Mouse (Mus musculus): ENCODE data around the gene Avpi1. TPM values are rescaled to one million over a fixed set of nuclear protein-coding genes. Genes with fewer than 3 reads are reported as not detected.

Gene Avpi1
- 10 to 100 TPM; 18.8 to 20.6 TPM for total RNA-seq (2021)
- long read RNA-seq, transcript Avpi1-201 (3 exons, 1,044 nt), result major isoform, 11 of 11 reads
- long read RNA-seq, partial matches to known transcripts, result 0 of 11 reads
- long read RNA-seq, other reads (novel, unspliced or antisense), result 0 of 11 reads

- DNase-seq (ENCODE audit: low spot score in 2 of 2), result peak; percentile 97 to 99
These were observed at the start of gene Avpi1 for GRCm38 (mm10) chr19:42128787-42129508. Gene Avpi1 (minus strand): TSS chr19:42129059.

- no peak for DNase-seq (ENCODE audit: low spot score in 2 of 2)
These were observed 48.6 kb upstream of the Avpi1 start for GRCm38 (mm10) chr19:42177461-42177860.

DNA sequence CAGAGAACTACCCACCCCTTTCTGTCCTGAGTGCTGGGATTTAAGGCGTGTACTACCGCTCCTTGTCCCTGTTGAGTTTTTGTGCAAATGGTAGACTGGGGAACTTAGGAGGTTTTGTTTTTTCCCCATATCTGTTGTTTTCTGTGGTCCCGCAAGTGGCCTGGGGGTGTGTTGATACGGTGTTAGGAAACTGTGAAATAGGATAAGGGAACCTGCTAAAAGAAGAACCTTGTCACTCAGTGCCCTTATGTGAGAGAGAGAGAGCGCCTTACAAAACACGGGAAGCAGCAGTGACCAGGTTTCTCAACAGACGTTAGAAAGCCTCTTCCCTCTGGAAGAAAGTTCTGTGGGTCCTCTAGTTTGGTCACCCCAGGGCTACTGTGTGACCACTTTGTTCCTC is 48.0 kb upstream of the Avpi1 start:
- DNase-seq (ENCODE audit: low spot score in 2 of 2), result no peak

- DNase-seq (ENCODE audit: low spot score in 2 of 2), result peak; percentile 91 to 96
These were observed 41.4 kb upstream of the Avpi1 start for GRCm38 (mm10) chr19:42170025-42170969.

- DNase-seq (ENCODE audit: low spot score in 2 of 2), result no peak
These were observed 40.6 kb upstream of the Avpi1 start for GRCm38 (mm10) chr19:42169322-42169975.

GRCm38 (mm10) chr19:42167489-42167888 is 38.6 kb upstream of the Avpi1 start:
- DNase-seq (ENCODE audit: low spot score in 2 of 2), result no peak

DNA sequence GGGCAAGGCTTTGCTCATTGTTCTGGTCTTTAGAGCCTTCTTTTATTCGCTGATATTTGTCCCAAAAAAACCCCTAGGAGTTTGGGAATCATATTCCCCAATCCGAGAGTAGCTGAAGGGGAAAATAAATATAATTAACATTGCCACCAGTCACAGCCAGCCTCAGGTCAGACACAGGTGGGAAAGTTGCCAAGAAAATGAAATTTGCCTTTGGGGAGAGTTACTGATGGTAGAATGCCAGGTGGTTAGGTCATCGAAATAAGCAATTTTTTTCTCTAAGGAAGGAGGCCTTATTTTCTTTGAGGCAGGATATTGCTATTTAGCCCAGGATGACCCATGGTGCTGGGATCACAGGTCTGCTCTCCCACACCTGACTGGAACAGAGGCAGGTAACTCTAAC is 37.9 kb upstream of the Avpi1 start:
- DNase-seq (ENCODE audit: low spot score in 2 of 2), result no peak

- peak; percentile 78 to 92 for DNase-seq (ENCODE audit: low spot score in 2 of 2)
These were observed 37.3 kb upstream of the Avpi1 start for GRCm38 (mm10) chr19:42166130-42166529.

DNA sequence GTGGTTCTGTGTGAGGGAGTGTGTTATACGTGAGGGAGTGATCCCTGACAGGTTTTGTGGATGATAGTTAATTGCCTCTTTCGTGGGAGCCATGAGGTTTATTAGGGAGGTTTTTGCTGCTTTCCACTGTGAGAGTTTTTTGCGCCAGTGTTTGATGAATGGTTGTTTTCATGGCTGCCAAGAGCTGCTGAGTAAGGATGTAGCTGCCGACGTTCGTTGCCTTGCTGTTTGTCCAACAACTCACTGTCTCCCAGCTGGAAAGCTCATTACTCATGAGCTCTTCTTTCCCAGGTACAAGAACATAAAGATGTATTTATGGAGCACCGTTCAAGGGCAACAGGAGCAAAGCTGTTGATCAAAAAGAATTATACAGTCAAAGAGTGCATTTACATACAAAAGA is 35.3 kb upstream of the Avpi1 start:
- no peak for DNase-seq (ENCODE audit: low spot score in 2 of 2)

GRCm38 (mm10) chr19:42163764-42164163 is 34.9 kb upstream of the Avpi1 start, which contains the start of gene Zfyve27:
Gene Zfyve27 (plus strand): TSS chr19:42163951.
- no peak for DNase-seq (ENCODE audit: low spot score in 2 of 2)

DNA sequence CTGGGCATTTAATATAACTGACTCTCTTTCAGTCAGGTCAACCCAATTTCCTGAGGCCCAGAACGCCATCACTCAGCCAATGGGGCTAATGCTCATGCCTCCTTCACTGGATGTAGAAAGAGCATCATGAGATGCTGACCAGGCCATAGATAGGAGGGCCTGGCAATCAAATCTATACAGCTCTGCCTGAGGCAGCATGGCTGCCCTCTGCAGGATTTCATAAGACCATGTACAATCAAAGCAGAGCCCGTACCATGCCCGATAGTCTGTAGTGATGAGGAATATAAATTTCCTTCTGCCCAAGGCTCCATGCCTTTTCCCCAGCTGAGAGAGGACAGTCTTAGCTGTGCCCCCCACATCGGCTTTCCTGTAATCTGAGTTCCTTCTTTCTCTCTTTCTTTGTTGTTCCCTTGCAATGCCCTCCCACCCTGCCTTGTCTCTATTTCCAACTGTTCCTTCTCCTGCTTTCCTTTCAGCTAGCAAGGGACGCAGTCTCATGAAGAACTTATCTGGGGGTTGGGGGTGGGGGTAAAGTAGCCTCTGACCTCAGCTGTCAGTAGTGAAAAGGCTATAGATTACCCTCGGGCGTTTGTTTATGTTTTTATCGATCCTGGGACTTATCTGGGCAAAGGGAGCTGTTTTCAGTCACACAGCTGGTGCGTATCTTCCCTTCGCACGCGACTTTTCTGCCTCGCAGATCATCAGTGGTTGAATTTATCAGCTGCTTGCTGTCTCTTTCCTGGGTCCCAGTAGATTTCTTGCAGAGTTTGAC is 29.6 kb upstream of the Avpi1 start:
- DNase-seq (ENCODE audit: low spot score in 2 of 2), result no peak

DNA sequence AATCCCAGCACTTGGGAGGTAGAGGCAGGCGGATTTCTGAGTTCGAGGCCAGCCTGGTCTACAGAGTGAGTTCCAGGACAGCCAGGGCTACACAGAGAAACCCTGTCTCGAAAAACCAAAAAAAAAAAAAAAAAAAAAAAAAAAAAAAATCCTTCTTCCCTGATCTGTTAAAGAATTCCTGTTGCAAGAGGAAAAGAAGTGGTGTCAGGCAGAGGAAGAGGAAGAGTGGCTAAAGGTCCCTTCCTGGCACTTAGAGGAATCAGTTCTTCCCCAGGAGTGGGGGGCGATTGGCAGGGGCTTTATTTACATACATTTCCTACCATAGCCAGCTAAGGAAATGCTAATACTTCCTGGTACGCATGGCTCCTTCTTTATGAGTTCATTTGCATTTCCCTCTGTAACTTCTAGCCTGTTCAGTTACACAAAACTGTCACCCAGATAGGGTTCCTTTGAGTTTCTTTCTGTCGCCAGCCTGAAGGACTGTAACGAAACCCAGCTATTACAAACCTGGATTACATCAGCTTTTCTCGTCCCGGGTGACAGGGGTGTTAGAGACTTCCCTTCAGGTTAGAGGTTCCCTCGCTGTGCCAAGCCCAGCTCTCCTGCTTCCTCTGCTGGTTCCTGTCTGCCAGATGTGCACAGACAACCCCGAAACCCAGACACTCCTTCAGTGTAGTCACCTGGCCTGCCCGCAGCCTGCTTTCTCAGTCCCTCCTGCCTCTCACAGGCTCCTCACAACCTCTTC is 28.8 kb upstream of the Avpi1 start:
- DNase-seq (ENCODE audit: low spot score in 2 of 2), result no peak

DNA sequence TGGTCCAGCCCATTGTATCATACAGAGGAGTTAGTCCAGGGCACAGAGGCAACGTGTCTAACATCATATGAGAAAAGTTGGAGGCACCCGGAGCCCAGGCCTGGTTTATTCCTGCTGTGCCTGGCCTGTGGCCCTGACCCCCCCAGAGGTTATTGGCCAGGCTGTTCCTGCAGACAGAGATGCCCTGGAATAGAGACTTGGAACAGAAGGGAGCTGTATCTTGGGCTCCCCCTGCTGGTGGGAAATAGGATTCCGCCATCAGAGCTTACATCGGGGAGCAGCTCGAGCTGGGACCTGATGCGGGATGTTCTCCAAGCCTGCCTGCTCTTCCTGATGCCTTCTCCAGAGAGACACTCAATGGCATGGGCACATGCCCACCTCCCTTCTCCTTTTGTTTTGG is 23.1 kb upstream of the Avpi1 start:
- peak; percentile 74 to 92 for DNase-seq (ENCODE audit: low spot score in 2 of 2)

- no peak for DNase-seq (ENCODE audit: low spot score in 2 of 2)
These were observed 19.7 kb upstream of the Avpi1 start for GRCm38 (mm10) chr19:42148569-42148860.

DNA sequence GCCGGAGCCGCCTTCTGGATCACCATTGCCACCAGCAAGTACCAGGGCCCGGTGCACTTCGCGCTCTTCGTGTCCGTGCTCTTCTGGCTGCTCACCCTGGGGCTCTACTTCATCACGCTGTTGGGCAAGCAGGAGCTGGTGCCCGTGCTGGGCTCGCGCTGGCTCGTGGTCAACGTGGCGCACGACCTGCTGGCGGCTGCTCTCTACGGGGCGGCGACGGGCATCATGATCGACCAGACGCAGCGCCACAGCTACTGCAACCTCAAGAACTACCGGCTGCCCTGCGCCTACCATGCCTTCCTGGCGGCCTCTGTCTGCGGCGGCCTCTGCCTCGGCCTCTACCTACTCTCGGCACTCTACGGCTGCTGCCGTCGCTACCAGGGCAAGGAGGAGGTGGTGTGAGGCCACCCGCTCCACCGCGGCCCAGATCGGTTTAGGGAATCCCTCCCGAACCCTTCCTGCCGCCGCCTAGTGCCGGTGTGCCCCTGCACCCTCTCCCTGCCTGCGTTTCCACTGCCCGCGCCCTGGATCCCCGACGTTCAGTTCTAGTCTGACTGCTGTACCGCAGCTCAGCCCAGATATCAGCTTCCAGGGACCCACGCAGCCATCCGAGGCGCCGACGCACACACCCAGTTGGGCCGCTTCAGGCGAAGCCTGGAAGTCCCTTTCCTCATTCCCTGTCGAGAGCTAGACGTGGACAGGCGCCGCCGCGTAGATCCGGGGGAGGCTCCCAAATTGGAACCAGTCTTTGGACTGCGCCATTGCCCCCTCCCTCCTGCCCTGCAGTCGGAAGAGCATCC is 19.1 kb upstream of the Avpi1 start:
- no peak for DNase-seq (ENCODE audit: low spot score in 2 of 2)

GRCm38 (mm10) chr19:42147170-42147768 is 18.4 kb upstream of the Avpi1 start, which contains the start of gene Marveld1:
Gene Marveld1 (plus strand): TSS chr19:42147400.
- no peak for DNase-seq (ENCODE audit: low spot score in 2 of 2)

- DNase-seq (ENCODE audit: low spot score in 2 of 2), result no peak
These were observed 17.6 kb upstream of the Avpi1 start for GRCm38 (mm10) chr19:42146276-42147010.

- no peak for DNase-seq (ENCODE audit: low spot score in 2 of 2)
These were observed 16.9 kb upstream of the Avpi1 start for GRCm38 (mm10) chr19:42145731-42146130.

Data from layer of hippocampus, adult 18-20 months (tissue).